Mouse (Mus musculus): Measurements from ENCODE around the gene Zbtb7a. TPM values are rescaled to one million over a fixed set of nuclear protein-coding genes. Genes with fewer than 3 reads are reported as not detected.

Gene Zbtb7a
- polyA plus RNA-seq (2014; fragmentation: Nextera tagmentation; extraction: Ambion mirVana) = 31.6 and 34.2 TPM in 2 replicates

DNA sequence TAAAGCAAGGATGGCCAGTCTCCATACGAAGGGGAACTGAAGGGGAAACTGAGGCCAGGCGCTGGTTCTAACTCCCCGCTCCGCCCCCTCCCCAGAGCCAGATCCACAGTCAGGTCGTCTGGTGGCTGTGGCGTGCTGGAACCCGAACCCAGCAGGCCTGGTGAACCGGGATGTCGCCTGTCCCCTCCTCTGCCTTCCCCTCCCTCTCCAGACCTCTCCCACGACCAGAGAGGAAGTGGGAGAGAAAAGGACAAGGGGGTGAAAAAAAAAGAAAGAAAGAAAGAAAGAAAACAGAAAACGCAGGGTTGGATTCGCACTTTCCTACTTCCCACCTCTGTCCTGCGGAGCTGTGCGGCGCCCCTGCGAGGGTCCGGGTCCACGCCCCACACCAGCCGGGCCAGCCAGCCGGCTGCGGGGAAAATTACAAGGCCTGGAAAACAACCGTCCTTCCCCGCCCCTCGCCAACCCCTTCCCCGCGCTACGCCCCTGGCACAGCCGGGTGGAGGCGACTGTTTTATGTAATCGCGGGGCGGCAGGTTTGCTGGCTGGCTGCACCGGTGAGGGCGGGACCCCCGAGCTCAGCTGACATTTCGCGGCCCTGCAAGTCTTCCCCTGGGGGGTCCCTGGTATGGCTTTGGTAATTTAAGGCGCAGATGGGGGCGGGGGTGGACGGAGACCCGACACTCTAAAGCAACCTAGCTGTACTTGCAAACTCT is at the start of gene Zbtb7a:
Gene Zbtb7a, plus strand, starts transcription at position 255 of the 716 bp plus-strand sequence.
- H3K9me3 ChIP-seq (ENCODE audit: control insufficient read depth, low read length) = no peaks in the 10 kb centered on the region
- H3K9ac ChIP-seq (ENCODE audit: low read depth, low read length) = peak within 1 kb of the TSS; percentile 99
- H3K27ac ChIP-seq (ENCODE audit: low read depth, low read length) = peak within 1 kb of the TSS; percentile 100
- ATAC-seq (replicated peaks; ENCODE audit: low FRiP score) (no peak; the same call in 1 of the 2 replicates), DNase-seq (ENCODE audit: low spot score) (peak; percentile 74)
- H3K36me3 ChIP-seq (ENCODE audit: control insufficient read depth, insufficient read depth, low read length) = no peaks in the 10 kb centered on the region
- H3K4me2 ChIP-seq = peak within 1 kb of the TSS; percentile 97
- H3K27me3 ChIP-seq (replicated peaks; ENCODE audit: control insufficient read depth, insufficient read depth, low read length) = peaks cover 5% of the 10 kb centered on the region
- peak within 1 kb of the TSS; percentile 97 for H3K4me3 ChIP-seq (ENCODE audit: low read depth, low read length)
- 2% methylated on average over 40 of the region's 41 CpGs for WGBS
- peaks cover 37% of the 10 kb centered on the region for H3K4me1 ChIP-seq (replicated peaks; ENCODE audit: control insufficient read depth, insufficient read depth, low read length)

DNA sequence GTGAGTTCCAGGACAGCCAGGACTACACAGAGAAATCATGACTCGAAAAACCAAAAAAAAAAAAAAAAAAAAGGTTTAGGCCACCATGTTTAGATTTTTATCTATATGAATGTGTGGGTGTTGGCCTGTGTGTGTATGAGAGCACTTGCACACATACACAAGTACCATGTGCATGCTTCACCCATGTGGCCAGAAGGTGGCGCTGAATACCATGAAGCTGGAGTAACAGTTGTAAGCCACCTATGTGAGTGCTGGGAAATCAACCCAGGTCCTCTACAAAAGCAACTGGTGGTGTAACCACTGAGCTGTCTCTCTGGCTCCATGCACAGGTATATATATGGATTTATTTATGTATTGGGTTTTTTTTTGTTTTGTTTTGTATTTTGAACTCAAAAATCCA is 48.0 kb upstream of the Zbtb7a start:
- Histone ChIP-seq H3K36me3 (ENCODE audit: control insufficient read depth, insufficient read depth, low read length) (peaks cover 10% of the 10 kb centered on the region), H3K9ac (ENCODE audit: low read depth, low read length) (no peak overlapping the region), H3K4me1 (replicated peaks; ENCODE audit: control insufficient read depth, insufficient read depth, low read length) (peaks cover 6% of the 10 kb centered on the region), H3K9me3 (ENCODE audit: control insufficient read depth, low read length) (peaks cover 2% of the 10 kb centered on the region; the same call in 1 of the 2 replicates), H3K4me2 (no peak overlapping the region), H3K27me3 (replicated peaks; ENCODE audit: control insufficient read depth, insufficient read depth, low read length) (0 out of 2 replicates have a peak, but pooled peaks cover 2% of the 10 kb centered on the region), H3K4me3 (ENCODE audit: low read depth, low read length) (no peak overlapping the region), H3K27ac (ENCODE audit: low read depth, low read length) (no peak overlapping the region)
- whole genome bisulfite sequencing = 50% methylated on average over 2 of the region's 2 CpGs
- no peak for ATAC-seq (replicated peaks; ENCODE audit: low FRiP score)
- no peak for DNase-seq (ENCODE audit: low spot score)

DNA sequence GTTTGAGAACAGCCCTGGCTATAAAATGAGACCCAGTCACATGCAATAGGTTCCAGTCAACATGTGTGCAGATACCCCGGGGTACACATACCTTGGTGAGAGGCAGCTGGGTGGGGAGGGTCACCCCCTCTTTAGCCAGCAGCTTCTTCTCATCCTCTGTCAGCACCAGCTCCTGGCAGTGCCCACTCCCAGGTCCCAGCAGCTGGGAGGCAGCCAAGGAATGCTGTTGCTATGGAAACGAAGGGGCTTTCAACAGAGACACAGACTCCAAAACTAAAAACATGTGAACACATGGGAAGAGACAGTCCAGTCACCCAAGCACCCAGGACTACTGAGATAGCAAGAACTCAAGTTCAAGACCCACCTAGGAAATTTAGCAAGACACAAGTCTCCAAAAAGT is 45.8 kb upstream of the Zbtb7a start:
- DNase-seq (ENCODE audit: low spot score) (no peak), ATAC-seq (replicated peaks; ENCODE audit: low FRiP score) (no peak)
- no peak overlapping the region for H3K9ac ChIP-seq (ENCODE audit: low read depth, low read length)
- H3K4me2 ChIP-seq = no peak overlapping the region
- peaks cover 2% of the 10 kb centered on the region; the same call in 1 of the 2 replicates for H3K36me3 ChIP-seq (ENCODE audit: control insufficient read depth, insufficient read depth, low read length)
- no peak overlapping the region for H3K27ac ChIP-seq (ENCODE audit: low read depth, low read length)
- peaks cover 2% of the 10 kb centered on the region; the same call in 1 of the 2 replicates for H3K9me3 ChIP-seq (ENCODE audit: control insufficient read depth, low read length)
- no peak overlapping the region for H3K4me3 ChIP-seq (ENCODE audit: low read depth, low read length)
- peaks cover 2% of the 10 kb centered on the region; the same call in 1 of the 2 replicates for H3K27me3 ChIP-seq (replicated peaks; ENCODE audit: control insufficient read depth, insufficient read depth, low read length)
- WGBS = 64% methylated on average over 2 of the region's 2 CpGs
- peaks cover 17% of the 10 kb centered on the region for H3K4me1 ChIP-seq (replicated peaks; ENCODE audit: control insufficient read depth, insufficient read depth, low read length)

DNA sequence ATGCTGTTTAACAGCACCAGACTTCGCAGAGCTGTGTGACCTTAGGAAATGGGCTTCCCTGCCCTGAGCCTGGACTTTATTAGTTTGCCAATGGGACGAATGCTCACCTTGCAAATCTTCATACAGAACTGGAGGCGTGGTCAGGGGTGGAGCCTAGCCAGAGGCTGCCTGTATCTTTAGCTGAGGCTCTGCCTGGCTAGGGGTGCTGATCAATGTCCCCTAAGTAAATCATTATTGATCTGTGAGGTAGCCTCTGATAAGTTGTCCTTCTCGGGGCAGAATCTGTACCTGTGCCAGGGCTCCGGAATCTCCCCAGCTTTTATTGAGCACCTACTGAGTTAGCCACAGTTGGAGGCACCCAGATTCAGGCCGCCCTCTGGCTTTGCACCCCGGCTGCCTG is 44.4 kb upstream of the Zbtb7a start:
- H3K4me1 ChIP-seq (replicated peaks; ENCODE audit: control insufficient read depth, insufficient read depth, low read length) = peaks cover 28% of the 10 kb centered on the region
- 0 out of 2 replicates have a peak overlapping the region, but pooled peaks have one; percentile 7 for H3K4me2 ChIP-seq
- H3K27ac ChIP-seq (ENCODE audit: low read depth, low read length) = peak overlapping the region; percentile 25; the same call in 1 of the 2 replicates
- H3K36me3 ChIP-seq (ENCODE audit: control insufficient read depth, insufficient read depth, low read length) = peaks cover 2% of the 10 kb centered on the region; the same call in 1 of the 2 replicates
- 0 out of 2 replicates have a peak overlapping the region, but pooled peaks have one; percentile 6 for H3K4me3 ChIP-seq (ENCODE audit: low read depth, low read length)
- H3K9ac ChIP-seq (ENCODE audit: low read depth, low read length) = no peak overlapping the region
- peaks cover 2% of the 10 kb centered on the region; the same call in 1 of the 2 replicates for H3K9me3 ChIP-seq (ENCODE audit: control insufficient read depth, low read length)
- peaks cover 2% of the 10 kb centered on the region; the same call in 1 of the 2 replicates for H3K27me3 ChIP-seq (replicated peaks; ENCODE audit: control insufficient read depth, insufficient read depth, low read length)
- ATAC-seq (replicated peaks; ENCODE audit: low FRiP score) (no peak), DNase-seq (ENCODE audit: low spot score) (no peak)
- whole genome bisulfite sequencing = 61% methylated on average over 7 of the region's 7 CpGs

DNA sequence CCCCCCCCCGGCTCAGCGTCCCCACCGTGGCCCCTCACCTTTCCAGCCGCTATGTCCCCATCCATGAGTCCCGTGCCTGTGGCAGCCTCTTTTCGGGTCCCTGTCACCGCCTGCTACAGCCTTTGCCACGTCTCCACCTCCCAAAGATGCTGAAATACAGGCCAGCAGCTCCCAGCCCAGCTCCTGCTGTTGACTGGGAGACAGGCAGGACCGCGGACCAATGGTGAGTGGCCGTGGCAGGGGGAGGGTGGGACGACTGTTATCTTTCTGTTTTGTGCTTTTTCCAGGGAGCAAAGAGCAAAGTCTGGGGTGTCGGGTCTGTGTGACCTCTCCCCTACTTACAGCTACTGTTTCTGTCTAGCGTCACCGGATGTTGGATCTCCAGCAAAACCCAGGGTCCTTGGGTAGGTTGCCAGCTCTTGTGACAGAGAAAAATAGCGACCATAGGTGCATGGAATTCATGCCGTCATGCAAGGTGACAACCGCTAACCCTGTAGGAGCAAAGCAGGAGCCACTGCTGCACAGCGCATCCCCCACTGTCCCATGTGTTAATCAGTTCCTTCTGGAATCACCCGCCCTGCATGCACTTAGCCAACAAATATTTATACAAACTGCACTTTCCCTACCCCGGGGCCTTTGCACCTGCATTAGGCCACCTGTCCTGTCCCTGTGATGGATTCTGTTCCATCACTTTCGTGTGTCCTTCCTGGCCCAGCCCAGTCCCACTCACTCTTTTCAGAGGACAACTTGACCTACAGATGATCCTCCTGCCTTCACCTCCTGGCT is 42.4 kb upstream of the Zbtb7a start:
- H3K36me3 ChIP-seq (ENCODE audit: control insufficient read depth, insufficient read depth, low read length) = peaks cover under 1% of the 10 kb centered on the region; the same call in 1 of the 2 replicates
- no peak overlapping the region for H3K9ac ChIP-seq (ENCODE audit: low read depth, low read length)
- peak; percentile 78 for DNase-seq (ENCODE audit: low spot score)
- 0 out of 2 replicates have a peak overlapping the region, but pooled peaks have one; percentile 6 for H3K4me3 ChIP-seq (ENCODE audit: low read depth, low read length)
- peak; percentile 58 for ATAC-seq (replicated peaks; ENCODE audit: low FRiP score)
- peak overlapping the region; percentile 74 for H3K27ac ChIP-seq (ENCODE audit: low read depth, low read length)
- 0 out of 2 replicates have a peak, but pooled peaks cover 3% of the 10 kb centered on the region for H3K9me3 ChIP-seq (ENCODE audit: control insufficient read depth, low read length)
- WGBS = 45% methylated on average over 22 of the region's 22 CpGs
- peak overlapping the region; percentile 47 for H3K4me2 ChIP-seq
- H3K4me1 ChIP-seq (replicated peaks; ENCODE audit: control insufficient read depth, insufficient read depth, low read length) = peaks cover 37% of the 10 kb centered on the region
- peaks cover 2% of the 10 kb centered on the region; the same call in 1 of the 2 replicates for H3K27me3 ChIP-seq (replicated peaks; ENCODE audit: control insufficient read depth, insufficient read depth, low read length)

DNA sequence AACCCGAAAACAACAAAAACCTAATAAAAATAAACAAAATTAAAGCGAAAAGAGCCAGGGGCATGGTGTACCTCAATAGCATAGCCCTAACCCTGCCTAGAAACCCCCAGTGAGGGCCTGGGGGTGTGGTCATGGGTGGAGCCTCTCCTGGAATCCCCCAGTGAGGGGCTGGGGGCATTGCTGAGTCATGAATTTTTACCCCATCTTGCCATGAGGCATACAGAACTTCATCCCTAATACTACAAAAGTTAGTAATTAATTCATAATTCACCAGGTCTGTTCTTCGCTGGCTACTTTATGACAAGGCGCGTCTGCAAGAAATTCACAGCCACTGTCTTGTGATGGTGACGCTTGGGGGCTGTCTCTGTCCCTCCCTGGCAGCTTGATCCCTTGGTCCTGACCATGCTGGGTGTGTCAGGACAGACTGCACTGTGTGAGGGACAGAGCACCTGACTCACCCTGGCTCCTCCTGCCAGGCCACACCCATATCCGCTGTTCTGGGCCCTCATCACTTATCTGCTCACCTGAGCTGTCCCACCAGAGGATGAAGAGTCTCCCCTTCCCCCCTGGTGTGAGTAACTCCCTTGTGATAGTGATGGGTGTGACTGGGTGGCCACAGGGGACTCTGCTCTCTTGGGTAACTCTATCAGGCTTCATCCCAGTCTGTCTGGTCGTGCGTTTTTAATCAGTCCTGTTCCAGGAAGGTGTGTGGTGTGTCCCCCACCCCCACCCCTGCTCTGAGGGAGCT is 39.9 kb upstream of the Zbtb7a start:
- Histone ChIP-seq H3K36me3 (ENCODE audit: control insufficient read depth, insufficient read depth, low read length) (no peaks in the 10 kb centered on the region), H3K4me1 (replicated peaks; ENCODE audit: control insufficient read depth, insufficient read depth, low read length) (peaks cover 37% of the 10 kb centered on the region), H3K4me2 (peak overlapping the region; percentile 21; the same call in 1 of the 2 replicates), H3K27me3 (replicated peaks; ENCODE audit: control insufficient read depth, insufficient read depth, low read length) (peaks cover 2% of the 10 kb centered on the region; the same call in 1 of the 2 replicates), H3K4me3 (ENCODE audit: low read depth, low read length) (no peak overlapping the region), H3K27ac (ENCODE audit: low read depth, low read length) (peak overlapping the region; percentile 15), H3K9me3 (ENCODE audit: control insufficient read depth, low read length) (0 out of 2 replicates have a peak, but pooled peaks cover 3% of the 10 kb centered on the region), H3K9ac (ENCODE audit: low read depth, low read length) (no peak overlapping the region)
- peak; percentile 92 for ATAC-seq (replicated peaks; ENCODE audit: low FRiP score)
- 44% methylated on average over 9 of the region's 9 CpGs for WGBS
- DNase-seq (ENCODE audit: low spot score) = peak; percentile 60

DNA sequence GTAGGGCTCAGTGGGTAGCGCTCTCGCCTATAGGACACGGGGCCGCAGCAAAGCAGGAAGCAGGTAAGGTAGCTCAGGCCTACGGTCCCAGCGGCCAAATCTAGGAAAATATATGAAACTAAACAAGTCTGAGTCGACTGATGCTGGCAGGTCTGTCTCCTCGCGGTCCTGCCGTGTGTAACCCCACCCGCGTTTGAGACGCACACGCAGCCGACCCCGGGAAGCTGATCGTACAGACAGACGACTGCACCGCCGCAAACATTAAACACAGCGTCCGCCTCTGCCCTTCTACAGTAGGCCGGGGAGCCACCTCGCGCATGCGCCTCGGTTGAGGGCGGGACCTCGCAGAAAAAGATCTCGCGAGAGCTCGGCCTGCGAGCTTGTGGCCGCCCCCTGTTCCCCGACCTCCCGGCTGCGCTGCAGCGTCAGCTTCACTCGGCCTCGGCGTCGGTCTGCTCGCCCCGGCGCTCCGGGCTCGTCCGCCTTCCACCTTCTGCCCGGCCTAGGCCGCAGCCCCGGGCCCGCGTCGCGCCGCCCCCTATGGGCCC is 29.4 kb upstream of the Zbtb7a start, which contains the start of gene Map2k2:
Gene Map2k2, plus strand, starts transcription at position 351 of the 548 bp plus-strand sequence.
- WGBS = under 1% methylated on average over 56 of the region's 56 CpGs
- peaks cover 26% of the 10 kb centered on the region for H3K4me1 ChIP-seq (replicated peaks; ENCODE audit: control insufficient read depth, insufficient read depth, low read length)

More for the DNA sequence above, 29.4 kb upstream of the Zbtb7a start, which contains the start of gene Map2k2:
- H3K36me3 ChIP-seq (ENCODE audit: control insufficient read depth, insufficient read depth, low read length) = peaks cover 23% of the 10 kb centered on the region
- H3K4me2 ChIP-seq = peak within 1 kb of the TSS; percentile 94
- H3K4me3 ChIP-seq (ENCODE audit: low read depth, low read length) = peak within 1 kb of the TSS; percentile 94
- peak within 1 kb of the TSS; percentile 99 for H3K27ac ChIP-seq (ENCODE audit: low read depth, low read length)
- H3K9me3 ChIP-seq (ENCODE audit: control insufficient read depth, low read length) = no peaks in the 10 kb centered on the region
- ATAC-seq (replicated peaks; ENCODE audit: low FRiP score) (peak; percentile 90), DNase-seq (ENCODE audit: low spot score) (peak; percentile 92)
- no peaks in the 10 kb centered on the region for H3K27me3 ChIP-seq (replicated peaks; ENCODE audit: control insufficient read depth, insufficient read depth, low read length)
- peak within 1 kb of the TSS; percentile 94 for H3K9ac ChIP-seq (ENCODE audit: low read depth, low read length)

All from liver, embryonic 11.5 days (tissue).